Mouse (Mus musculus): ENCODE data around the gene Zfp322a.
"Not testable (repeated sequence)": the region's sequence is repeated elsewhere in the genome, so short reads cannot be mapped to it uniquely, and the experiment has no call there.

Gene Zfp322a

GRCm38 (mm10) chr13:23368583-23369420 is at the start of gene Zfp322a:
TSS of gene Zfp322a (minus strand) at chr13:23369208.
- peak; percentile 96 to 97 for DNase-seq (ENCODE audit: low spot score in 2 of 2)

GRCm38 (mm10) chr13:23412630-23413521 is 43.9 kb upstream of the Zfp322a start:
- peak; percentile 45 to 73 for DNase-seq (ENCODE audit: low spot score in 2 of 2)

GRCm38 (mm10) chr13:23412211-23412629 is 43.2 kb upstream of the Zfp322a start:
- peak in 1 of 2 experiments; percentile 76 for DNase-seq (ENCODE audit: low spot score in 2 of 2)

GRCm38 (mm10) chr13:23411311-23412210 is 42.6 kb upstream of the Zfp322a start:
- peak in 1 of 2 experiments; percentile 74 for DNase-seq (ENCODE audit: low spot score in 2 of 2)

GRCm38 (mm10) chr13:23410632-23411031 is 41.6 kb upstream of the Zfp322a start:
- DNase-seq (ENCODE audit: low spot score in 2 of 2), result no peak

GRCm38 (mm10) chr13:23402626-23403025 is 33.6 kb upstream of the Zfp322a start:
- DNase-seq (ENCODE audit: low spot score in 2 of 2), result no peak

- peak; percentile 87 to 96 for DNase-seq (ENCODE audit: low spot score in 2 of 2)
These were observed 32.9 kb upstream of the Zfp322a start for GRCm38 (mm10) chr13:23401683-23402527.

- DNase-seq (ENCODE audit: low spot score in 2 of 2), result peak in 1 of 2 experiments; percentile 69
These were observed 32.0 kb upstream of the Zfp322a start for GRCm38 (mm10) chr13:23400771-23401682.

- DNase-seq (ENCODE audit: low spot score in 2 of 2), result not testable (repeated sequence)
These were observed 27.9 kb upstream of the Zfp322a start for GRCm38 (mm10) chr13:23396913-23397312.

GRCm38 (mm10) chr13:23396246-23396703 is 27.3 kb upstream of the Zfp322a start:
- no peak for DNase-seq (ENCODE audit: low spot score in 2 of 2)

- no peak for DNase-seq (ENCODE audit: low spot score in 2 of 2)
These were observed 26.6 kb upstream of the Zfp322a start for GRCm38 (mm10) chr13:23395301-23396245.

- DNase-seq (ENCODE audit: low spot score in 2 of 2), result no peak
These were observed 18.5 kb upstream of the Zfp322a start for GRCm38 (mm10) chr13:23387548-23387947.

- DNase-seq (ENCODE audit: low spot score in 2 of 2), result no peak
These were observed 14.1 kb upstream of the Zfp322a start for GRCm38 (mm10) chr13:23383127-23383526.

GRCm38 (mm10) chr13:23372433-23372832 is 3.4 kb upstream of the Zfp322a start:
- no peak for DNase-seq (ENCODE audit: low spot score in 2 of 2)

- DNase-seq (ENCODE audit: low spot score in 2 of 2), result no peak
These were observed 1.1 kb upstream of the Zfp322a start for GRCm38 (mm10) chr13:23370075-23370474.

GRCm38 (mm10) chr13:23369421-23369765 is 385 bp upstream of the Zfp322a start:
- DNase-seq (ENCODE audit: low spot score in 2 of 2), result no peak

GRCm38 (mm10) chr13:23361536-23361935 is 7.5 kb downstream of the Zfp322a start:
- no peak for DNase-seq (ENCODE audit: low spot score in 2 of 2)

- not testable (repeated sequence) for DNase-seq (ENCODE audit: low spot score in 2 of 2)
These were observed 14.5 kb downstream of the Zfp322a start for GRCm38 (mm10) chr13:23354541-23354940.

All from spleen, postnatal 4 days (tissue).